ENCODE assay signal across 24 mouse cellular contexts in the genomic region with DNA sequence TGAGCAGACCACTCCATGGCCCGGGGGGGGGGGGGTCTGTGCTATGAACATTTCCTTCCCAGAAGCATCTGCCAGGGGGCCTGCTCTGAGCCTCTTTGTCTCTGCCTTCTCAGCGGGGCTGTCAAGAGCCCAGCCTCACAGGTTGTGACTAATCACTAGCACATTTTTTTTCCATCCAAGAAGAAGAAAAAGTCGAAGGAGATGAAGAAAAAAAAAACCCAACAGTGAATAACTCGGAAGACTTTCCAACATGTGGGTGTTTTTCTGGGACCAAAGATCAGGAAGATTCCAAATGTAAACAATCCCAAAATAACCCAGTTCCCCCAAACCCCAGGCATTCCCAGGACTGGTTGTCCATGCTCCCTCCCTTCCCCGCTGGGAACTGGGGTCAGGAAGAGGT.
DNase-seq lines count a peak whose midpoint lies in the region; ATAC-seq lines count a peak whose summit lies in the region.
"Had no signal": no experiment of that assay in that cellular context is flagged by ENCODE, and none has a peak within 500 bp of the region (broad histone marks: within the 10 kb centered on the region; RNA-seq: fewer than 3 reads in every experiment).

No protein-coding gene starts in this region.

- H3K27me3 ChIP-seq in embryonic facial prominence, embryonic 10.5 days (replicated peaks; ENCODE audit: low read depth, poor library complexity, severe bottlenecking): no peaks in the 10 kb centered on the region
- no peaks in the 10 kb centered on the region for H3K27me3 ChIP-seq in limb, embryonic 12.5 days
- no peaks in the 10 kb centered on the region for H3K27me3 ChIP-seq in hindbrain, embryonic 12.5 days
- H3K27me3 ChIP-seq: embryonic facial prominence, embryonic 12.5 days; forebrain, embryonic 15.5 days; hindbrain, embryonic 15.5 days; liver, embryonic 12.5 days; lung, embryonic 15.5 days; midbrain, embryonic 12.5 days; neural tube, embryonic 15.5 days; stomach, embryonic 15.5 days had no signal

- peak overlapping the region; percentile 31; the same call in 1 of the 2 replicates for H3K27ac ChIP-seq in embryonic facial prominence, embryonic 10.5 days (replicated peaks)
- peak overlapping the region; percentile 60; the same call in 1 of the 2 replicates for H3K27ac ChIP-seq in limb, embryonic 12.5 days
- H3K27ac ChIP-seq in hindbrain, embryonic 12.5 days: no peak overlapping the region
- H3K27ac ChIP-seq: embryonic facial prominence, embryonic 12.5 days; forebrain, embryonic 15.5 days; hindbrain, embryonic 15.5 days; kidney, postnatal 0 days; left cerebral cortex, adult 2 months; liver, embryonic 12.5 days; lung, embryonic 15.5 days; midbrain, embryonic 12.5 days; neural tube, embryonic 15.5 days; stomach, embryonic 15.5 days had no signal

- WGBS in embryonic facial prominence, embryonic 10.5 days: 51% methylated on average over 5 of the region's 5 CpGs
- 38% methylated on average over 5 of the region's 5 CpGs for WGBS in limb, embryonic 12.5 days
- 55% methylated on average over 5 of the region's 5 CpGs for WGBS in hindbrain, embryonic 12.5 days

- no peak for ATAC-seq in limb, embryonic 12.5 days (ENCODE audit: insufficient number of reproducible peaks, insufficient read depth, low FRiP score, low TSS enrichment, low read depth)
- ATAC-seq in hindbrain, embryonic 12.5 days (ENCODE audit: low FRiP score): no peak
- ATAC-seq: forebrain, embryonic 15.5 days; liver, embryonic 12.5 days had no signal

- no peak overlapping the region for H3K4me2 ChIP-seq in limb, embryonic 12.5 days
- H3K4me2 ChIP-seq in hindbrain, embryonic 12.5 days (replicated peaks): no peak overlapping the region
- H3K4me2 ChIP-seq: embryonic facial prominence, embryonic 12.5 days; forebrain, embryonic 15.5 days; hindbrain, embryonic 15.5 days; liver, embryonic 12.5 days; lung, embryonic 15.5 days; midbrain, embryonic 12.5 days; neural tube, embryonic 15.5 days; stomach, embryonic 15.5 days had no signal

- no peaks in the 10 kb centered on the region for H3K9me3 ChIP-seq in embryonic facial prominence, embryonic 10.5 days
- peaks cover 6% of the 10 kb centered on the region; the same call in 1 of the 2 replicates for H3K9me3 ChIP-seq in limb, embryonic 12.5 days
- no peaks in the 10 kb centered on the region for H3K9me3 ChIP-seq in hindbrain, embryonic 12.5 days (replicated peaks)
- H3K9me3 ChIP-seq: embryonic facial prominence, embryonic 12.5 days; forebrain, embryonic 15.5 days; hindbrain, embryonic 15.5 days; liver, embryonic 12.5 days; lung, embryonic 15.5 days; midbrain, embryonic 12.5 days; neural tube, embryonic 15.5 days; stomach, embryonic 15.5 days had no signal

- H3K4me3 ChIP-seq in embryonic facial prominence, embryonic 10.5 days: no peak overlapping the region
- no peak overlapping the region for H3K4me3 ChIP-seq in limb, embryonic 12.5 days (replicated peaks)
- no peak overlapping the region for H3K4me3 ChIP-seq in hindbrain, embryonic 12.5 days
- H3K4me3 ChIP-seq: embryonic facial prominence, embryonic 12.5 days; forebrain, embryonic 15.5 days; hindbrain, embryonic 15.5 days; left cerebral cortex, adult 2 months; liver, embryonic 12.5 days; lung, embryonic 15.5 days; midbrain, embryonic 12.5 days; neural tube, embryonic 15.5 days; stomach, embryonic 15.5 days had no signal

- DNase-seq in testis, postnatal 10 days (ENCODE audit: low spot score): peak; percentile 40
- no peak for DNase-seq in testis, postnatal 14 days (ENCODE audit: low spot score)
- no peak for DNase-seq in embryonic facial prominence, embryonic 10.5 days (ENCODE audit: low spot score)
- DNase-seq in left cerebral cortex, adult 8-10 months (ENCODE audit: low spot score in 2 of 2): no peak
- DNase-seq in cerebellum, postnatal 10 days: no peak
- DNase-seq: adrenal gland, postnatal 36 days; cerebellum, adult 11 months; cerebellum, postnatal 14 days; gastrocnemius, postnatal 14 days; kidney, adult 2 months; layer of hippocampus, adult 9-11 months; left cerebral cortex, postnatal 4 days had no signal

- H3K4me1 ChIP-seq in embryonic facial prominence, embryonic 10.5 days: peaks cover 10% of the 10 kb centered on the region
- H3K4me1 ChIP-seq in limb, embryonic 12.5 days (replicated peaks): peaks cover 10% of the 10 kb centered on the region
- H3K4me1 ChIP-seq in hindbrain, embryonic 12.5 days: peaks cover 2% of the 10 kb centered on the region; the same call in 1 of the 2 replicates
- H3K4me1 ChIP-seq: forebrain, embryonic 15.5 days; hindbrain, embryonic 15.5 days; liver, embryonic 12.5 days; lung, embryonic 15.5 days; midbrain, embryonic 12.5 days; neural tube, embryonic 15.5 days; stomach, embryonic 15.5 days had no signal

- no peaks in the 10 kb centered on the region for H3K36me3 ChIP-seq in embryonic facial prominence, embryonic 10.5 days (replicated peaks)
- no peaks in the 10 kb centered on the region for H3K36me3 ChIP-seq in limb, embryonic 12.5 days
- H3K36me3 ChIP-seq in hindbrain, embryonic 12.5 days: no peaks in the 10 kb centered on the region
- H3K36me3 ChIP-seq: embryonic facial prominence, embryonic 12.5 days; forebrain, embryonic 15.5 days; hindbrain, embryonic 15.5 days; liver, embryonic 12.5 days; lung, embryonic 15.5 days; midbrain, embryonic 12.5 days; neural tube, embryonic 15.5 days; stomach, embryonic 15.5 days had no signal

- H3K9ac ChIP-seq in limb, embryonic 12.5 days (replicated peaks): no peak overlapping the region
- no peak overlapping the region for H3K9ac ChIP-seq in hindbrain, embryonic 12.5 days
- H3K9ac ChIP-seq: embryonic facial prominence, embryonic 12.5 days; forebrain, embryonic 15.5 days; hindbrain, embryonic 15.5 days; liver, embryonic 12.5 days; lung, embryonic 15.5 days; midbrain, embryonic 12.5 days; neural tube, embryonic 15.5 days; stomach, embryonic 15.5 days had no signal
